Mouse (Mus musculus) myocyte (in vitro differentiated cells): ENCODE data around the gene Aftph.

Experiments used
- CEBPB ChIP-seq: IDR thresholded peaks from 2 replicates; pipeline ENCODE4 v1.6.1; 2011; ENCODE audit warnings: mild to moderate bottlenecking, moderate library complexity; ENCODE audit not compliant: poor library complexity, insufficient read depth, severe bottlenecking
- E2F4 ChIP-seq: IDR thresholded peaks from one replicate; pipeline ENCODE4 v1.6.1; 2011; ENCODE audit warnings: mild to moderate bottlenecking, control low read depth, moderate library complexity; ENCODE audit not compliant: insufficient read depth
- MAX ChIP-seq: IDR thresholded peaks from one replicate; pipeline ENCODE4 v1.6.1; 2011; ENCODE audit warnings: low read depth, mild to moderate bottlenecking, control low read depth
- MYOG ChIP-seq, 3 experiments: IDR thresholded peaks; one replicate each; pipeline ENCODE4 v1.6.1; 2011; ENCODE audit warnings: control low read depth in 2 of 3, low read depth in 2 of 3, mild to moderate bottlenecking in 2 of 3; ENCODE audit not compliant: insufficient read length in 2 of 3, control insufficient read depth in 1 of 3, insufficient read depth in 1 of 3
- POLR2A ChIP-seq: IDR thresholded peaks from one replicate; pipeline ENCODE4 v1.6.1; 2011; ENCODE audit warnings: low read depth, mild to moderate bottlenecking, control low read depth, moderate library complexity; ENCODE audit not compliant: insufficient read length
- POLR2AphosphoS2 ChIP-seq: IDR thresholded peaks from one replicate; pipeline ENCODE4 v1.6.1; 2011; ENCODE audit warnings: low read depth, control low read depth; ENCODE audit not compliant: insufficient read length
- REST ChIP-seq: IDR thresholded peaks from one replicate; pipeline ENCODE4 v1.6.1; 2011; ENCODE audit warnings: mild to moderate bottlenecking, control low read depth, moderate library complexity; ENCODE audit not compliant: insufficient read depth, insufficient read length
- TCF12 ChIP-seq: IDR thresholded peaks from one replicate; pipeline ENCODE4 v1.6.1; 2011; ENCODE audit warnings: mild to moderate bottlenecking, control low read depth; ENCODE audit not compliant: poor library complexity, insufficient read depth, severe bottlenecking
- TCF3 ChIP-seq: IDR thresholded peaks from one replicate; pipeline ENCODE4 v1.6.1; 2011; ENCODE audit warnings: low read depth, control low read depth; ENCODE audit not compliant: insufficient read length
- USF1 ChIP-seq: IDR thresholded peaks from one replicate; pipeline ENCODE4 v1.6.1; 2011; ENCODE audit warnings: low read depth, mild to moderate bottlenecking, control low read depth, moderate library complexity

DNA sequence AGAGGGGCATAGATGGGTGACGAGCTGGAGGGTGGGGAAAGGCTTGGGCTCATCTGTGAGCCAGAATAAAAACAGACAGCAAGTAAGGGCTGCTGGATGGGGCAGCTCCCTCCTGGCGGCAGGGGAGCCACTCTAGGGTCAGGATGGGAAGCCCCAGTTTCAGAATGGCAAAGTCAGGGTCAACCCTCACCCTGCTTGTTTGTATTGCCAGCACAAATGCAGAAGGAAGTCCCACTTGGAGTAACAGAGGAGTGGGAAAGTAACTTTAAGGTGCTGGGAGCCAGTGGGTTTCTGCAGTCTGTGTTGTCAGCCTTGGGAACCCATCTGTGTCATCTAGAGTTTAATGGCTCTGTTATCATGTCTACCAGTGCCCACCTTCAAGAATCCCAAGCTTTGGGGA is 62.0 kb downstream of the Aftph start:
- no peak for TF ChIP-seq POLR2A
- TF ChIP-seq TCF12, result no peak
- no peak for TF ChIP-seq MAX
- TF ChIP-seq CEBPB, result no peak
- no peak for TF ChIP-seq E2F4
- TF ChIP-seq MYOG (IDR thresholded peaks at IDR 0.05; ENCODE audit: control insufficient read depth in 1 of 3, insufficient read depth in 1 of 3, insufficient read length in 2 of 3, low read depth in 2 of 3), result no peak
- no peak for TF ChIP-seq POLR2AphosphoS2
- no peak for TF ChIP-seq REST
- no peak for TF ChIP-seq TCF3
- no peak for TF ChIP-seq USF1
